Mouse (Mus musculus) olfactory bulb, adult 2 months (tissue): ENCODE data around the gene Socs1.

Experiments used
- CTCF ChIP-seq: fragments of 200-500 bp; IDR thresholded peaks from 2 replicates; pipeline ENCODE4 v1.5.1; 2012; ENCODE audit warnings: low read depth, mild to moderate bottlenecking, low read length, moderate library complexity; ENCODE audit not compliant: insufficient read depth
- POLR2A ChIP-seq: fragments of 200-500 bp; IDR thresholded peaks from 2 replicates; pipeline ENCODE4 v1.6.1; 2012; ENCODE audit warnings: mild to moderate bottlenecking, low read depth, low read length, moderate library complexity; ENCODE audit not compliant: insufficient read depth

DNA sequence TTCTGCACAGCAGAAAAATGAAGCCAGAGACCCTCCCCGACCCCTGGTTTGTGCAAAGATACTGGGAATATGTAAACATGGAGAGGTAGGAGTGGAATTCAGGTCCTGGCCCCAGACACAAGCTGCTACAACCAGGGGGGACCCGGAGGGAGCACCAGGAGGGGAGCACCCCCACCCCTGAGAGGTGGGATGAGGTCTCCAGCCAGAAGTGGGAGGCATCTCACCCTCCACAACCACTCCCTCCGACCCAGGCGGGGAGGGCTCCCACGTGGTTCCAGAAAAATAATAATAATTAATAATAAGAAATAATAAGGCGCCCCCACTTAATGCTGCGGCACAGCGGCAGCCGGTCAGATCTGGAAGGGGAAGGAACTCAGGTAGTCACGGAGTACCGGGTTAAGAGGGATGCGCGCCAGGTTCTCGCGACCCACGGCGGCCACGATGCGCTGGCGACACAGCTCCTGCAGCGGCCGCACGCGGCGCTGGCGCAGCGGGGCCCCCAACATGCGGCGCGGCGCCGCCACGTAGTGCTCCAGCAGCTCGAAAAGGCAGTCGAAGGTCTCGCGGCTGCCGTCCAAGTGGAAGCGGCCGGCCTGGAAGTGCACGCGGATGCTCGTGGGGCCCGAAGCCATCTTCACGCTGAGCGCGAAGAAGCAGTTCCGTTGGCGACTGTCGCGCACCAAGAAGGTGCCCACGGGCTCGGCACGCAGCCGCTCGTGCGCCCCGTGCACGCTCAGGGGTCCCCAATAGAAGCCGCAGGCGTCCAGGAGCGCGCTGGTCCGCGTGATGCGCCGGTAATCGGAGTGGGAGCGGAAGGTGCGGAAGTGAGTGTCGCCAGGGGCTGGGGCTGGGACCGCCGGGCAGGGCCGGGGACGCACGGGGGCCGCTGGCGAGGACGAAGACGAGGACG is 1.2 kb downstream of the Socs1 start:
- TF ChIP-seq POLR2A (no peak), CTCF (no peak)
